Mouse (Mus musculus): ENCODE data around the gene Tfpi2. TPM values are rescaled to one million over a fixed set of nuclear protein-coding genes. Genes with fewer than 3 reads are reported as not detected.

Gene Tfpi2
- polyA plus RNA-seq, 1 experiment from 2014 or later, result 0.46 TPM

Other genes starting within 250 kb of the Tfpi2 start
- gene Calcr, start 224.2 kb downstream of the Tfpi2 start, polyA plus RNA-seq (2016; fragmentation: Nextera tagmentation; extraction: Ambion mirVana), result 1.4 and 1.6 TPM in 2 replicates
- gene Gngt1, start 4.9 kb upstream of the Tfpi2 start, polyA plus RNA-seq (2016; fragmentation: Nextera tagmentation; extraction: Ambion mirVana), result not detected in 2 replicates
- 31.2 and 34.4 TPM in 2 replicates for gene Gng11, start 15.0 kb upstream of the Tfpi2 start, polyA plus RNA-seq (2016; fragmentation: Nextera tagmentation; extraction: Ambion mirVana)
- gene Bet1, start 98.1 kb upstream of the Tfpi2 start, polyA plus RNA-seq (2016; fragmentation: Nextera tagmentation; extraction: Ambion mirVana), result 53.0 and 53.5 TPM in 2 replicates